Mouse (Mus musculus): ENCODE data around the gene Ngef. TPM values are rescaled to one million over a fixed set of nuclear protein-coding genes. Genes with fewer than 3 reads are reported as not detected.

The Ngef gene
- 0.74 and 1.2 TPM in 2 replicates for total RNA-seq (2012; rRNA removed)

DNA sequence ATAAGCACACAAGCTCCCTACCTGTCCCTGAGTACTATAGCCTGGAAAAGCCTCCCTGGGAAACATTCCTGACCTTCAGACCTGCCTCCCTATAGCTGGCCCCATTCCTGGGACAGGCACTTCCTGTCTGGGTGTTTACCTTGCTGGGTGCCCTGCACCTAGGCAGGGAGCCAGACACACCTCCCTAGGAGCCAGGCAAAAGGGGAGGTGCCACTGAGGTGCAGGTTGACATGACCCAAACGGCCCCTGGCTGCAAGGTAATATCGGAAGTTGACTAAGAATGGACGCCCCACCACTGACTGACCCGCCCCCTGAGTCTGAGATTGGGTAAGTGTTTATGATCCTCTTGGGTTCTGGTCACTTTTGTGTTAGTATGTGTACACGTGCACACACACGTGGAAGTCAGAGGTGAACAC lies at the start of gene Ngef:
Gene Ngef, minus strand, starts transcription at position 71 of the 416 bp plus-strand sequence.
- H3K9me3 ChIP-seq (ENCODE audit: control insufficient read depth, insufficient read depth, low read depth, low read length), result no peaks in the 10 kb centered on the region
- in situ Hi-C loops (cut with MboI; ENCODE audit: low sequenced_read_pairs in 2 of 2, unreplicated experiment in 2 of 2), result no loop called here
- H3K9ac ChIP-seq (ENCODE audit: insufficient read depth, low read depth, low read length, poor library complexity, severe bottlenecking), result no peak within 1 kb of the TSS
- H3K4me3 ChIP-seq (ENCODE audit: insufficient read depth in 1 of 2, low read depth in 1 of 2, low read length in 2 of 2, poor library complexity in 1 of 2, severe bottlenecking in 1 of 2), result no peak within 1 kb of the TSS
- no peaks in the 10 kb centered on the region for H3K4me1 ChIP-seq (ENCODE audit: control insufficient read depth in 2 of 2, insufficient read depth in 2 of 2, low read length in 2 of 2, poor library complexity in 1 of 2)
- H3K36me3 ChIP-seq (ENCODE audit: control insufficient read depth, insufficient read depth, low read length, poor library complexity, severe bottlenecking), result no peaks in the 10 kb centered on the region
- TF ChIP-seq ZC3H11A (IDR thresholded peaks at IDR 0.05; ENCODE audit: borderline replicate concordance, low read depth, low read length) (no peak), MAFK (IDR thresholded peaks at IDR 0.05; ENCODE audit: insufficient read depth, low read depth, low read length) (no peak), CHD2 (IDR thresholded peaks at IDR 0.05; ENCODE audit: low read depth, low read length) (no peak)
- no peak for DNase-seq (ENCODE audit: low read depth, low spot score)
- H3K27ac ChIP-seq (ENCODE audit: insufficient read depth, low read depth, low read length, poor library complexity, severe bottlenecking), result no peak within 1 kb of the TSS

DNA sequence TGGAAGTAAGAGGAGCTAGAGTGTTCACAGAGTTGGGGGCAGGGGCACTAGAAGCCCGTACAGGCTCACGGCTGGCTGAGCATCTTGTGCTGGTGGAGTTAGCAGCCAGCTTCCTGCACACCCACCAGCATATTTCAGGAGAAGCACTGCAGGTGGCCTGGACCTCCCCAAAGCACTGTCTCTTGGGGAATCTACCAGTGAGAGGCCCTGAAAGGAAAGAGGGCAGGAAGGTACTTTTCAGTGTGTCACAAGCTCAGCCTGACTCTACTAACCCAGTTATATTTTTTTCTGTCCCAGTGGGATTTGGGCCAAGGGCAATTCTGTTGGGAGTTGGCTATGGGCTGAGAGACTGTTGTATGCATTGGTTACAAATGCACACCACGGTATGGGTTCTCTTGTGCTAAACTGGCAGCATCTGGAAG lies 48.2 kb upstream of the Ngef start:
- H3K36me3 ChIP-seq (ENCODE audit: control insufficient read depth, insufficient read depth, low read length, poor library complexity, severe bottlenecking), result no peaks in the 10 kb centered on the region
- TF ChIP-seq HCFC1 (IDR thresholded peaks at IDR 0.05; ENCODE audit: borderline replicate concordance, insufficient read depth, low read length) (no peak), MAFK (IDR thresholded peaks at IDR 0.05; ENCODE audit: insufficient read depth, low read depth, low read length) (no peak), ZNF384 (IDR thresholded peaks at IDR 0.05; ENCODE audit: low read depth, low read length) (no peak), ZC3H11A (IDR thresholded peaks at IDR 0.05; ENCODE audit: borderline replicate concordance, low read depth, low read length) (no peak), CHD2 (IDR thresholded peaks at IDR 0.05; ENCODE audit: low read depth, low read length) (no peak)
- in situ Hi-C loops (cut with MboI; ENCODE audit: low sequenced_read_pairs in 2 of 2, unreplicated experiment in 2 of 2), result no loop called here
- no peak for DNase-seq (ENCODE audit: low read depth, low spot score)
- H3K4me1 ChIP-seq (ENCODE audit: control insufficient read depth in 2 of 2, insufficient read depth in 2 of 2, low read length in 2 of 2, poor library complexity in 1 of 2), result no peaks in the 10 kb centered on the region
- no peak overlapping the region for H3K4me3 ChIP-seq (ENCODE audit: insufficient read depth in 1 of 2, low read depth in 1 of 2, low read length in 2 of 2, poor library complexity in 1 of 2, severe bottlenecking in 1 of 2)
- no peak overlapping the region for H3K9ac ChIP-seq (ENCODE audit: insufficient read depth, low read depth, low read length, poor library complexity, severe bottlenecking)
- no peaks in the 10 kb centered on the region for H3K9me3 ChIP-seq (ENCODE audit: control insufficient read depth, insufficient read depth, low read depth, low read length)
- H3K27ac ChIP-seq (ENCODE audit: insufficient read depth, low read depth, low read length, poor library complexity, severe bottlenecking), result no peak overlapping the region

DNA sequence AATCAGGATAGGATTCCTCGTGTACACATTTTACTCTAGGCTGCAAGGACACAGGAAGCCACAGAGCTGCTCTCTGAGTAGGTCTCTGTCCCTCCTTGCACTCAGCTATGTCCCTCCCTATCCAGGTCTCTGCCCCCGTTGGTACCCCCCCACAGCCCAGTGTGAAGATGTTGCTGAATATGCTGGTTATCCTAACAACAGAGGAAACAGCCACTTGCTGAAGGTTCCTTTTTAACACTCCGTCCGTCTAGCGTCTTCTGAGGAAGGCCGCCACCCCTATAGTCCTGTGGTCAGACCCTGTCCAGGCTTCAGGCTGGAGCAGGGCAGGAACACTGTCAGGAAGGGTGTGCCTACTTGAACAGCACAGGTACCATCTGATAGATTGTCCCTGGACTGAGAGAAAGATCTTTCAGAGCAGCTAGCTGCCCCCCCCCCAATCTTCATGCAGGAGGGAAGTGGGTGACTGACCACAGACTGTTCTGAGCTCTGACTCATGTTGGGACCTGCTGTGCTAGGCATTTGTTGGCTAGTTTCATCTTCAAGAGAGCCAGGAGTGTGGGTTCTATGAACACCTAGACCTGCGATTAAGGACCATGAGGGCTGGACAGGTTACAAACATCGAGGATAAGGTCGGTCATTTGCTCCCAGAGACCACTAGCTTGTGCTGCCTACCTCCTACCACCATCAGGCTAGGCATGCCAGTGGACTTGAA lies 47.6 kb upstream of the Ngef start:
- in situ Hi-C loops (cut with MboI; ENCODE audit: low sequenced_read_pairs in 2 of 2, unreplicated experiment in 2 of 2), result no loop called here
- no peaks in the 10 kb centered on the region for H3K4me1 ChIP-seq (ENCODE audit: control insufficient read depth in 2 of 2, insufficient read depth in 2 of 2, low read length in 2 of 2, poor library complexity in 1 of 2)
- no peaks in the 10 kb centered on the region for H3K36me3 ChIP-seq (ENCODE audit: control insufficient read depth, insufficient read depth, low read length, poor library complexity, severe bottlenecking)
- H3K9me3 ChIP-seq (ENCODE audit: control insufficient read depth, insufficient read depth, low read depth, low read length), result no peaks in the 10 kb centered on the region
- H3K9ac ChIP-seq (ENCODE audit: insufficient read depth, low read depth, low read length, poor library complexity, severe bottlenecking), result no peak overlapping the region
- no peak for DNase-seq (ENCODE audit: low read depth, low spot score)
- no peak overlapping the region for H3K27ac ChIP-seq (ENCODE audit: insufficient read depth, low read depth, low read length, poor library complexity, severe bottlenecking)
- no peak for TF ChIP-seq MAFK (IDR thresholded peaks at IDR 0.05; ENCODE audit: insufficient read depth, low read depth, low read length)
- TF ChIP-seq ZNF384 (IDR thresholded peaks at IDR 0.05; ENCODE audit: low read depth, low read length), result no peak
- no peak for TF ChIP-seq HCFC1 (IDR thresholded peaks at IDR 0.05; ENCODE audit: borderline replicate concordance, insufficient read depth, low read length)
- TF ChIP-seq CHD2 (IDR thresholded peaks at IDR 0.05; ENCODE audit: low read depth, low read length), result no peak
- TF ChIP-seq ZC3H11A (IDR thresholded peaks at IDR 0.05; ENCODE audit: borderline replicate concordance, low read depth, low read length), result no peak
- no peak overlapping the region for H3K4me3 ChIP-seq (ENCODE audit: insufficient read depth in 1 of 2, low read depth in 1 of 2, low read length in 2 of 2, poor library complexity in 1 of 2, severe bottlenecking in 1 of 2)

DNA sequence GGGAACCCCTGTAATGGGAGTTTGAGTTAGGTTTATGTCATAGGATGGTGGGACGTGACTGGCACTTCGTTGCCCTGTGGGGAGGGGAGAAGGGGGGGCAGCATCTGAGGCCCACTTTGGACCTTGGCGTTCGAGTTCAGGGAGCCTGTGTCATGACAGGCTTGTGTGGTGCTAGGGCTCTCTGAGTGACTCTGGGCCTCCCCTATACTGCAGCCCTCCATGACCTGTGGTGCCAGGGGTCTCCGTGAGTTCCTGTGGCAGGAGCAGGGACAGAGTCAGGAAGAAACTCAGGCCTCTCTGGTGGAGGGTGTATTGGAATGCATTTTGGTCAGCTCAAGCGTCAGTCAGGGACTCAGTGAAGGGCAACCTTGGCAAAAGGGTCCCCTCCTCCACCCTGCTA lies 47.0 kb upstream of the Ngef start:
- TF ChIP-seq MAFK (IDR thresholded peaks at IDR 0.05; ENCODE audit: insufficient read depth, low read depth, low read length), result no peak
- TF ChIP-seq ZNF384 (IDR thresholded peaks at IDR 0.05; ENCODE audit: low read depth, low read length), result no peak
- TF ChIP-seq ZC3H11A (IDR thresholded peaks at IDR 0.05; ENCODE audit: borderline replicate concordance, low read depth, low read length), result no peak
- no peak for TF ChIP-seq CHD2 (IDR thresholded peaks at IDR 0.05; ENCODE audit: low read depth, low read length)
- TF ChIP-seq HCFC1 (IDR thresholded peaks at IDR 0.05; ENCODE audit: borderline replicate concordance, insufficient read depth, low read length), result no peak
- no peak overlapping the region for H3K4me3 ChIP-seq (ENCODE audit: insufficient read depth in 1 of 2, low read depth in 1 of 2, low read length in 2 of 2, poor library complexity in 1 of 2, severe bottlenecking in 1 of 2)
- no peaks in the 10 kb centered on the region for H3K4me1 ChIP-seq (ENCODE audit: control insufficient read depth in 2 of 2, insufficient read depth in 2 of 2, low read length in 2 of 2, poor library complexity in 1 of 2)
- no peaks in the 10 kb centered on the region for H3K36me3 ChIP-seq (ENCODE audit: control insufficient read depth, insufficient read depth, low read length, poor library complexity, severe bottlenecking)
- no peak overlapping the region for H3K27ac ChIP-seq (ENCODE audit: insufficient read depth, low read depth, low read length, poor library complexity, severe bottlenecking)
- DNase-seq (ENCODE audit: low read depth, low spot score), result no peak
- H3K9me3 ChIP-seq (ENCODE audit: control insufficient read depth, insufficient read depth, low read depth, low read length), result no peaks in the 10 kb centered on the region
- in situ Hi-C loops (cut with MboI; ENCODE audit: low sequenced_read_pairs in 2 of 2, unreplicated experiment in 2 of 2), result no loop called here
- no peak overlapping the region for H3K9ac ChIP-seq (ENCODE audit: insufficient read depth, low read depth, low read length, poor library complexity, severe bottlenecking)
